Mouse (Mus musculus) neutrophil, adult 59 days (primary cell): ENCODE results near the gene Slc36a4. TPM values are rescaled to one million over a fixed set of nuclear protein-coding genes. Genes with fewer than 3 reads are reported as not detected.

ENCODE experiments used
- total RNA-seq, 2 experiments: library from RNA; stranded (reverse); gene quantifications; 1 replicate in 1 of 2; 2 replicates in 1 of 2; pipeline ENCODE4 v1.2.4; 2023

The Slc36a4 gene
- total RNA-seq = 10 to 100 TPM; 17.4 to 19.6 TPM

GRCm38 (mm10) chr9:15709599-15710381 lies at the start of gene Slc36a4:
Gene Slc36a4 (plus strand): TSS chr9:15709738.

Other genes with a start within 250 kb of the Slc36a4 start
- 1 to 10 TPM; 4.4 to 7.2 TPM for gene Smco4, start 216.3 kb upstream of the Slc36a4 start, total RNA-seq
- not detected for gene Deup1, start 81.8 kb upstream of the Slc36a4 start, total RNA-seq
- gene Mtnr1b, start 164.8 kb downstream of the Slc36a4 start, total RNA-seq = not detected